Mouse (Mus musculus): ENCODE measurements around the gene Slc34a2.

The Slc34a2 gene

DNA sequence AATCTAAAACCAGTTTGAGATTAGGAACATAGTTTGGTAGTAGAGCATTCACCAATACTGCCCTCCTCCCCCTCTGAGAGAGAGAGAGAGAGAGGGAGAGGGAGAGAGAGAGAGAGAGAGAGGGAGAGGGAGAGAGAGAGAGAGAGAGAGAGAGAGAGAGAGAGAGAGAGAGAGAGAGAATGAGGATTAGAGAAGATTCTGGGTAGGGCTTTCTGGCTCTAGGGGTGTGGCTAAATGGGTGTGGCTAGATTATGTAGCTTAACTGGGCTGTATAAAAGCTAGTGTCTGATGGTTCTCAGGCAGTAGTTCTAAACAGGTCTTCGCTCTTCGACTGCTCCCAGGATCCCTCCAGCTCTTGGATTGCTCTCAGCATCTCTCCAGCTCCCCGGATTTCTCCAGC lies at the start of gene Slc34a2:
Slc34a2 (plus strand) TSS at position 301 of the 400 bp plus-strand sequence.
- no peak for DNase-seq

DNA sequence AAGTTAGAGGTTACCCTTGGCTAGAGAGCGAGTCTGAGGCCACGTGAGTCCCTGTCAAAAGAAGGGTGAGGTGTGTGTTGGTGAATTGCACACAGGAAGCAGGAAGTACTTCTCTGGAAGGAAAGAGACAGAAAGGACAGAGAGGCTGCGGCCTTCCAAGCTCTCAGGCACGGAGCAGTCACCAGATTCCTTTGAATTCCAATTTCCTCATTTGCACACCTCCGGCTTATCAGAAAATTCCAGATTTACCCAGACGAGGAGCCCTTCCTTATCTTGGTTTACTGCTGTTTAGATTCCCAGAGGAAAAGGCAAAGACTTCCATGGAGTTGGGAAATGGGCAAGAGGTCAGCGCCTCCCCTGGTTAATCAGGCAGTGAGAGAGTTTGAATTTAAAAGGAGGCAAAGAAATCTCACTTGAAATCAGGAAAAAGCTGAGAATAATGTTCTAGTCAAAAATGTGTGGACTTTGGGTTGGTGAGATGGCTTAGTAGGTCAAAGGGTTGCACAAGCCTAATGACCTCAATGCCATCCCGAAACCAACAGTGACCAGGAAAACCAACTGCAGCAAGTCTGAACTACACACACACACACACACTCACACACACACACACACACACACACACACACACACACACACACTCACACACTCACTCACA lies 47.1 kb upstream of the Slc34a2 start:
- no peak for DNase-seq

DNA sequence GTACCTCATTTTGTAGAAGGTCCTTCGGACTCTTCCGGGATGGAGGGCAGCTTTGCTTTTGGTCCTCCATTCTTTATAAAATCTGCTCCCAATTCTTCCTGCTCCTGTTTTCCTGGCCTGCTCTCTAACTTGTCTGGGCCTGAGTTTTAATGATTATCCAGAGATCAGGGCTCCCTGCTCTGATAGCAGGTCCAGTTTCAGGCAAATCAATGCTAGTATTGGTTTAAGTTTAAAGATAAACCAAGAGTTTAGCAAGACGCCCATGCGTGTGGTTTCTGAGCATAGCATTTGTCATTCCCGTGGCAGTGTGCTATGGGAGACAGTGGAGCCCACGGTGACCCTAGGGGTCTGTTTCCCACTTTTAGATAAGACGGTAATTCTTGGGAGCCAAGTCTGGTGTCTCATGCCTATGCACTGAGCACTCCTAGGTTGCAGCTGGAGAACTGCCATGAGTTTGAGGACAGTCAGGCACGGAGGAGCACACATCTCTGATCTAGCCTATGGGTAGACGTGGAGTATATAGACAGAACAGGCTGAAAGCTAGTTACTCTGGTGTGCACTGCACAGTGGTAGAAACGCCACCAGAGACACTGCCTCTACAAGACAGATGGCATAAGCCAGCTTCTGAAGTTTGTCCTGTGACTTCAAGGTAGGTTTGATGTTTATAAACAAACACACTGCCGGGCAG lies 45.5 kb upstream of the Slc34a2 start:
- no peak for DNase-seq

DNA sequence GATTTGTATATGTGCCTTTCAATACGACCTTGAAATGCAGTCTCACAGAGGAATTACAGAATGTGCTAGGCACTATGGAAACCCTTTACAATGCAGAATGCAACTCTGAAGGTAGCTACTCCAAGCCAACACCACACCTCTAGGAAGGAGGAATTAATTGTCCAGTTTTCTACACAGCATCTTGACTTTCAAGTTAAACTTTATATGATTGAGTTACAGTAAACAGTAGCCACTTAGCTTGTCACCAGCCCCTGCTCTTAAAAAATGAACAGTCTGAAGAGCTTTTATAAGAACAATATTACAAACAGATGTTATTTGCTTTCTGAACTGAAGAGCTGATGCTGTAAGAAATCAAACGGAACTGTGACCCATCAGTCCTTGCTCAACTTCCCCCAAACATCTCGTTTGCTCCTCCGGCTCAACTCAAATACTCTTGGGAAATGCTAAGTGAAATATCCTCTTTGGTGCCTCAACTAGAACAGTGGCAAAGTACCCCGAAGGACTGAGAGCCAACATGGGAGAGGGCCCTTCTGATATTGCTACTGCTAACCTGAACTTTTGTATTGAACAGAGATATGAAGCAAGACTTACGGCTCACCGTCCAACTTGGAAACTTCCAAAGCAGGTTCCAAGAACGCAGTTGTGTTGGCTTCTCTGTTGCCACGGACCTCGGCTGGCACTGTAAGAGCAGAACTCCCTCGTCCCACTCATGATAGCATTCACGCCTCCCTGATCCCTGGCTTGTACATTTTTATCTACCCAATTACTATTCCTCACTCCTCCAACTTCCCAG lies 44.2 kb upstream of the Slc34a2 start:
- no peak for DNase-seq

DNA sequence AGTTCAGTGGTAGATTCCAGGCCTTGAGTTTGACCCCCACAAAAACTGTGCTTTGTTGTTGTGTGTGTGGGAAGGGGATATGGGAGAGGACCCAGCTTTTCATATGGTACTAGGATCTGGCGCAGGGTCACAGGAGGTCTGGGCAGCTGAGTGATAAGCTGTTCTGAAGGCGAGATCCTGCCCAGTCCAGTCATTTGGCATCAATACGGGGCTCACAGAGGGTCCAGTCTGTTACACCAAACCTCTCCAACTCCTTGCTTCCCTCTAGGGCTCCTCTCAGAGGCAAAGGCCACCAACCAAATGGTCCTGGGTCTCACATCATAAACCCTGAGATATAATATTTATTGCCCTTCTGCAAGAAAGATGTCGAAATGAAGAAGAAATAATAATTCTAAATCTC lies 42.4 kb upstream of the Slc34a2 start:
- DNase-seq = no peak

DNA sequence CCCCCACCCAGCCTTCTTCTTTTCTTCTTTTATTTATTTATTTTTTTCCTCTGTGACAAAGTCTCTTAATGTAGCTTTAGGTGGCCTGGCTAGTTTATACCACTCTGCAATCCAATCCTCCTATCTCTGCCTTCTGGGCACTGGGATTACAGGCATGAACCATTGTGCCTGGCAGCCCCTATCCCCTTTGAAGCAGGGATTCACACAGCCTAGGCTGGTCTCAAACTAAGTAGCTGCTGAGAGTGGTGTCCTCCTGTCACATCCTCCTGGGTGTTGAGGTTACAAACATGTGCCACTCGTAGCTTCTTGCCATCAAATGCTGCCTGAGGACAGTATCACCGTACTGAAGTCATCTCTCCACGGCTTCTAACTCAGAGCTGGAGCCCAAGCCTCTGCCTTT lies 41.7 kb upstream of the Slc34a2 start:
- no peak for DNase-seq

DNA sequence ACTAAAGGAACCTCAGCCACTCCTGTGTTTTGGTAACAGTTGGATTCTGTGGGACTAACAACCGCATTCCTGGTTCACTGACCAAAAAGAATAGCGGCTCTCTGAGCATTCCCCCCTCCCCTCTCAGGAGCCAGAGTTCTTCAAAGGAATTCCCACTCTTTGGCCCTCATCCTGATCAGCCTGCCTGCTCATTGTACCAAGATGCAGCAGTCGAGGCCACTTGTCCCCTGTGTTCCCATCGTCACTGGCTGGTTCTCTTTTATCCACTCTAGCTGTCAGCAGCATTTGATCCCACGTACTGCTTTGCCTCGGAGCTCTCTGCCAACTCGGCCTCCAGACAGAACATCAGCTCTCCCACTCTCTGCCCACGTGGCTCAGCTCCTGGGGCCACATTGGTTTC lies 41.3 kb upstream of the Slc34a2 start:
- no peak for DNase-seq

DNA sequence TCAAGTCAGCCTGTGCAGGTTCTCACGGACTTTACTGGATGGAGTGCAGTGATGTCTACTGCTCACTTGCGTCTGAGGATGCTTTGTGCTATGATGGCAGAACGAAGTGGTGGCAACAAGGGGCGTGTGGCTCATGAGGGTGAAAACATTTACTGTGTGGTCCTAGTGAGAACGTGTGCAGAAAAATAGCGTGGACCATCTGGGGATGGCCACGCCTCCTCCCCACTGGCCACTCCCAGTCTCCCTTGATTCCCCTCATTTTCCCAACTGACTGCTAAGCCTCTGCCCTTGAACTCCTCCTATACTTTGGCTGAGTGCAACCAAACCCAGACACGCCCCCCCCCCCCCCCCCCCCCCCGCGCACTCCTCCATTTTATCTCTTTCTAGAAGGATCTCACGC lies 40.8 kb upstream of the Slc34a2 start:
- DNase-seq = no peak

DNA sequence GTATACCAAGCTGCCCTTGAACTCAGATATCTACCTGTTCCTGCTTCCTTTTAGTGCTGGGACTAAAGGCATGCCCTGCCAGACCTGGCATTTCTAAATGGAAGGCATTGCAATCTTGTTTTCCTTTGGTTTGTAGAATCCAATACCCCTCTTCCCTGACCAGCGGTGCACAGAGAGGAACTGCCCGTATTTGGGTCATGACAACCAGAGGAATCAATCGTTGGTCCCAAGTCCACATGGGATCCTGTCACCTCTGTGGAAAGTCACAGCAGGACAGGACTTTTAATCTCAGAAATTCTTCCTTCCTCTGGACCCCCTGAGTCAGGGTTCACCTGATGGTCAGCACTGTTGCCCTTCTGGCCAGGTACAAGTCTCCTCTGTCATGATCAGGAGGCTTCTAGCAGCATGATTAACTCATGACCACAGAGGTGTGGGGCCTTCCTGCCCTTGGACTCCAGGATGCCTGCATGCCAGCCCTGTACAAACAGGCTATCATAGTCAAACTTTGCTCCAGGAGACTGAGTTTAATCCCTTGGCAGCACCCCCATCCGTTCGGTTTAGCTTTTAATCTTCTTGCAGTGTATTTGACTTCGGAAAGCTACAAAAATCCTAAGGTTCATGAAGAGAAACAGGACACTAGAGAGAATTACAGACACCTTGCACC lies 39.7 kb upstream of the Slc34a2 start:
- no peak for DNase-seq

DNA sequence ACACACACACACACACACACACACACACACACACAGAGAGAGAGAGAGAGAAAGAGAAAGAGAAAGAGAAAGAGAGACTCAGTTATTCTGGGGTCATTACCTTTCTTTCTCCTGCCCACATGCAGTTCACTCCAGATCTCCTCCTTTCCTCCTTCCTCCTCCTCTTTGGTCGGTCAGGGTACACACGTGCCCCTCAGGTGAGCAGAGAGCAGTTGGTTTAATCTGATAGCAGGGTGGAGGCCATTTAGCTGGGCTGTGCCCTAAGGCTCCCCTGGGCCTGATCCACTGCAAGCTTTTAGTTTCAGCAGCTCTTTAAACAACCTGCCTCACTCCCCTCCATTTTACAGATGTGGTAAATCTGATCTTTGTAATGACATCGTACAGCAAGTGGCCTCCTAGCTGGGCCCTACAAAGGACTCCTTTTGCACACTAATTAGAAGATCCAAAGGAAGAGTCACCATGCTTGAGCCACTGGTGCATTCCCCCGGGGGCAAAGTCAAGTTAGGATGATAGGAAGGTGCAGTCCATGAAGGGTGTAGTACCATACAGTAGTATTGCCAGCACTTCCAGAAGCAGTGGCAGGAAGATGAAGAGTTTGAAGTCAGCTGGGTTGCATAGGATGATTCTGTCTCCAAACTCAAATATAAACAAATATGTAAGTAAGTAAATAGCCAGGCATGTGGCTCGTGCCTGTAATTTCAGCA lies 37.6 kb upstream of the Slc34a2 start:
- no peak for DNase-seq

DNA sequence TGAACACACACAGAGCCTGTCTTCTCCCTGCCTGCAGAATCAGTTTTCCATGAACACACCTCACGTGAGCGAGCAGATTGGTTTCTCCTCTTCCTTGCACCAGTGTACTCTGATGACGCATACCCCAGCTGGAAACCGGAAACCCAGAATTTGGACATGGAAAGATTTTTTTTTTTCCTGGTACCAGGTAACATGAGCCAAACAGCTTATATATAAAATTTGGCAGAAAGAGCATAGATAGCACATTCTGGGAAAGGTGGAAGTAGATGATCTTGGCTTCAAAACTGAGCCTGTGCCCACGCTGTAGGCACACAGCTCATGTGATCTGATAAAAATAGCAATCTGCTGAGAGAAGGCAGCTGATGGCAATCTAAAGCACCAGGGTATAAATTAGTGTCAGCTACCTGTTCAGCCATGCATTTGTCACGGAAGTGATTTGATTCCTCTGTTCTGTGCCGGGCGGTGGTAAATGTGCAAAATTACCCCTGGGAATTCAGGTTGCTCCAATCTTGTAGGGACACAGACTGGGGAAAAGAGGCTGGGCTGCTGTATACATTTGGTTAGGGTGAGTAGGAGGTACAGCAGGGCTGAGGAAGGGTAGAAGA lies 35.2 kb upstream of the Slc34a2 start:
- DNase-seq = no peak

DNA sequence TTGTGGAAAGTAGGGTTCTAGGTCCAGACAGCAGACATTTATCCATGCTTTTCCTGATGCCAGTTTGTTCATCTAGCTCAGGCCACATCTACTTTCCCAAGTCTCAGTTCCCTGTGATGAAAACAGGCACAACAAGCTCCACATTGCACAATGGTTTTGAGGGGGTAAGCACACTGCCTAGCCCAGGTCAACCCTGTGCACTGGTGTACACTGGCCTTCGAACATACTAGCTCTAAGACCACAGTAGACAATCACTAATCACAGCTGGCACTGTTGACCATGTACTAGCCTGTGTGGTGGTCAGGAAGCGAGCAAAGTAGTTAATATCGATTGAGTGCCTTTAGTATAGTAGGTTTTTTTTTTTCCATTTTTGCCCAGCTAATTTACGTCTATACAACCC lies 34.4 kb upstream of the Slc34a2 start:
- DNase-seq = no peak

DNA sequence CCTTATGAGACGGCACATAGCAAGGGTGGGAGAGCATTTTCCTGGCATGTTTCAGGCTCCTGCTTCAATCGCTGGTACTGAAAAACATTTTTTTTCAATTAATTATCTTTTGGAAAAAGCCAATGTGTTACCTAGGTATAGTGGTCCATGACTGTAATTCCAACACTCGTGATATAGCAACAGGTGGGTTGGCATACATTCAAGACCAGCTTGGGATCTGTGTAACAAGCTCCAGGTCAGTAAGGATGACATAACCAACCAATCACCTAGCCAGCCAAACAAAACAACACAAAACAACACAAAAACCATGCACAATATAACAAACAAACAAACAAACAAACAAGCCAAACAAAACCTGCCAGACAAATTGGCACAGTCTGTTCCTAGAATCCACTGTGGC lies 33.9 kb upstream of the Slc34a2 start:
- DNase-seq = no peak

DNA sequence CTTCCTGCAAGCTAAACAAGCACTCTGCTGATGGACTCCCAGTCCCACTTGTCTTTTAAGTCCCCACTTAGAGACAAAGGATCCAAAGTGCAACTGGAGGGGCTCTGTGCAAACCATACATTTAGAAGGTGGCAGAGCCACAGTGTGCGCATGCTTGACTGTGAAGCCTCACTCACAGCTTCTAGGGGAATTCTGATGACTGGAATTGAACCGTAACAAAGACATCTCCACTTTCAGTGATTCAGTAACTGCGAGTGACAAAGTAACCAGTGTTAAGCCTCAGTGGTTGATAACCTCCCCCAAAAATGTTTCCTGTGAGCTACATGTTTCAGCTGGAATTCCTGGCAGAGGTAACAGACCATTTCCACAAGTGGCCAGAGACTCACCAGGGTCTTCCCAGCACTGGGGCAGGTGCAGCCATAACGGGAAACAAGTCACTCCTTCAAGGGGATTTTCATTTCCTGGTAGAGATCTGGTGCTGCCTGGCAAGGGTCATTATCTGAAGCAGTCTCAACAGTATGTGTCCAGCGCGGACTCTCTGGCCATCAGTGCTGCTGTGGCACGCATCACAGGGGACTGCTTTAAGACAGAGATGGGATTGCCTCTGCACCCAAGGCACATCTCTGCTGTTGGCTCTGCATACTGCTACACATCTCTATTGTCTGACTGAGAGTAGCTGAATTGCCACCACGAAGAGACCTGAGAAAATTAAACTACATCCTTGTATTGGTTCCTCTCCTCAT lies 28.7 kb upstream of the Slc34a2 start:
- DNase-seq = no peak

DNA sequence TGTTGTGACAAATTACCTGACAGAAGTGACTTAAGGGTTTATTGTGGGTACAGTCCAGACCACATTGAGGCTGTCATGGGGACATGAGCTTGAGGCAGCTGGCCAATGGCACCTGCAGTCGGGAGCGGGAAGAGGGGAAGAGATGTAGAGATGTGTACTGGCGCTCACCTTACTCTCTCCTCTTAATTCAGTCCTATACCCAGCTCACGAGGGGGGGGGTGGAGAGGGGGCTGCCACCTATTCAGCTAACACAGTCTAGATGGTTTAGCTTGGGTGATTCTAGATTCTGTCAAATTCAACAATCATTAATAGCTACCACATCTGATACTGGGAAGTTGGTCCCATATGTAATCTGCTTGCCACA lies 28.1 kb upstream of the Slc34a2 start:
- no peak for DNase-seq

DNA sequence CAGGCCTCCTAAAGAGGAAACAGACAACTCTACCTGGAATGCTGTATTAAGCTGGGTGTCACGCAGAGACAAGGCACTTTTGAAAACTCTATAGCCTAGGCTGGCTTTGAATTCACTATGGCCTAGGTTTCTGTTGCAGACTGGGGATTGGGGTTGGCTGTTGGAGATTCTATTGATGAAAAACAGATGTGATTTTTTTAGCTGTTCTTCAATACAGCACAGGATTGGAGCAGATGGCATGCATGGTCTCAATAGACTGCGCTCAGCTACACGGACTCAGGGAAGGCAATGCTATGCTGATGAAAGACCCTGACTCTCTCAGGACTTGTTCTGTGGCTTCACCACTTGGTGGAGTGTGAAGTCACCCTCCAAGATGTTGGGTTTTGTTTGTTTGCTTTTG lies 26.6 kb upstream of the Slc34a2 start:
- DNase-seq = no peak

DNA sequence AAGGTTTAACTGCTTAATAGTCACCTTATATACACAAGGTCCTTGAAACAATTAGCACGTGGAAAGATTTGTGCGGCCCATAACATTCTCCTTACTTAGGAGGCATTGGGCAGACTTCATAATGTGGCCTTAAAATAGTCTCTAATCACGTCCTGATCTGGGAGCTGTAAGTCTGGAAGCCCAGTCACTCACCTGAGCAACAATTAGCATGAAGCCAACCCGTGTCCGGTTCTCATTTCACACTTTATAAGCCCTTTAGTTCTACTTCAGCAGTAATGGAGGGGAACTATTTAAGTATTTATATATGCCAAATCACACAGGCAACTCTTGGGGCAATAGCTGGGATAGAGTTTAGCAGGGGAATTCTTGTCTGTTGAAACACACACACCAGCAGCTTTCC lies 21.3 kb upstream of the Slc34a2 start:
- DNase-seq = no peak

DNA sequence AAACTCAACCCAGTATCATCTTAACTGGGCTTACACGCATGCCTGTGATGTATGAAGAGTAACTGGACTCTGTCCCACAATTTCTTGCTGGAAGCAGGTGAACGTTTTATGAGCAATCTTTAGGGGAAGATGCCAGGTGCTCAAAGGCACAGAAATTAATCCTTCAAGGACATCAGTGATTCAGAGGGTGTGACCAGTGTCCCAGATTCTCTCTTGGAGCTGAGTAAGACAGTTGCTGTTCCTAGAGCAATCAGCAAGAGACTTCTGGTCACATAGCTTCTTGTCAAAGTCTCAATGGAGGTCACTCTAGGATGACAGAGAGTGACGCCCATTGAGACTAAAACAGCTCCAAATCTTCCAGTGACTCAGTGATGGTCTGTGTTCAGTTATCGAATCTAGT lies 19.6 kb upstream of the Slc34a2 start:
- DNase-seq = no peak

DNA sequence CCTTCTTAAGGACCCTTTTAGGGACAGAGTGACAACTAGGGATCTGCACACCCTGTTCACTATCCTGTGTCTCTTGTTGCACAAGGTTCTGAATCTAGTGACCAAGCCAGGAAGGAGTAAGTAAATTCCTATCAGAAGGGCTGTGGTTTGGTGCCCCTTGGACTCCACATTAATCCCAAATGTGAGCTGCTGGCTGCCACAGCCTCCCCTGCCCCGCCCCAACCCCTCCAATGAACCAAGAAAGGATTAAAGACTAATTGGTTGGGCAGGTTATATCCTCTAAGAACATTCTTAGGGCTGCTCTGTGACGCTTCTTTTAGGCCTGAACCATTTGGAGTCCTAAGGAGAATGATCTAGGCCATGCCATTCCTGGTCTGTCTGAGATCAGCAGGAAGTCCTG lies 14.4 kb upstream of the Slc34a2 start:
- DNase-seq = no peak

DNA sequence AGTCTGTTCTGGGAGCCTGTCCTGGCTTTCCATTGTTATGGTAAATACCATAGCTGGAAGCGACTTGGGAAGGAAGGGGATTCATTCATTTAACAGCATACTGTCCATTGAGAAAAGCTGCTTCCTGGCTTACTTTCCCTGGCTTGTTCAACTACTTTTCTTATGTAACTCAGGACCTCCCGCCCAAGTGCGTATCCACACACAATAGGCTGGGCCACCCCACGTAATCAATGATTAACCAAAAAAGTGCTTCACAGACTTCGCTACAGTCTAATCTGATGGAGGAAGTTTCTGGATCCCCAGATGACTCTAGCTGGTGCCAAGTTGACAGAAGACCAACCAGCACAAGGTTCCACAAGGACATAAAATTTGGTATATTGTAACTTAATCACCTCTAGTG lies 14.0 kb upstream of the Slc34a2 start:
- no peak for DNase-seq

DNA sequence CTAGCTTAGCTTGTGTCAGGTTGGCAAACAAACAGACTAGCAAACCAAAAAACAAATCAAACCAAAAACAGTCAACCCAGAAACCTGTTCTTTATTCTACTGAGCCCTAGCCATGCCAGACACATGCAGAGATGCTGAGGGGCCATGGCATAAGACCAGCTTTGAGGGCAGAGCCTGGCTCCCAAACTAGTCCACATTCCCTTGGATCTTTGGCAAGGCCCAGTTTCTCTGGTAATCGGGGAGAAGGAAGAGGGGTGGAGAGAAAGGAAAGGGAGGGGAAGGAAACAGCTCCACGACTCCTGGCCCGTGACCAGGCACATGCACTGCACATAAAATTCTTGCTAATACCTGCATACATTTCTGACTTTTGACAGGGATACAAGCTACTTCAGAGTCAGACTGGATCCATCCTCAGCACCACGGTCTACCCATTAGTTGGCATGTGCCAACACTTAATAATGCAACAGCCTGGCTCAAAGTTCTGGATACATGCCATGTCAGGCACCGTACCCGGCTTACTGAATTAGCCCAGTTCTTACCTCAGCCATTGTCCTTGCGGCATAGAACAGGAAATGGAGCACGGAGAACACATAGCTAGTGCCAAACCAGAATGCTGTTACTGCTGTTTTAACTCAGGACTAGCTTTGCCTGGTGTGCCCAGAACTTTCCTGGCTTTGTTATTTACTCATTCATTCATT lies 12.5 kb upstream of the Slc34a2 start:
- DNase-seq = no peak
